Mouse (Mus musculus) v-Abl transformed pro-B cells (cell line): ENCODE data around the gene Mroh3.

Source experiments
- in situ Hi-C, 2 experiments: fragments of 400-800 bp; cut with MboI; formaldehyde crosslinking; loops; one replicate each; pipeline ENCODE4 v1.15.1; 2025; ENCODE audit not compliant: unreplicated experiment in 2 of 2

Mroh3 gene

DNA sequence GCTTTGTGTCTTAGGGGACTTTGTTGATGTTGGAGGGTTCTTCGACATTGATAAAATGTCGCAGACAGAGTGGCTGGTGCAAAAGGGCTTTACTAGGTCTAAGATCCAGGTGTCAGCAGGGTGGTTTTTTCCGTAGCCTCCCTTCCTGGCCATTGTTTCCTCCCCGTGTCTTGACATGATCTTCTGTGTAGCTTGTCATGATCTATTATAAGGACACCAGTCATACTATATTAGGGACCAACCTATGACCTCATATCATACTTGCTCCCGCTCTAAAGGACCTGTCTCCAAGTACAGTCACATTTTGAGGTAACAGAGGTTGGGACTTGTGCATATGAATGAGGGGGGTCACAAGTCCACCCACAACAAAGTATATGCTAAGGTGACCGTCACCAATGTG lies 51.7 kb downstream of the Mroh3 start:
- in situ Hi-C loops = no loop called here

DNA sequence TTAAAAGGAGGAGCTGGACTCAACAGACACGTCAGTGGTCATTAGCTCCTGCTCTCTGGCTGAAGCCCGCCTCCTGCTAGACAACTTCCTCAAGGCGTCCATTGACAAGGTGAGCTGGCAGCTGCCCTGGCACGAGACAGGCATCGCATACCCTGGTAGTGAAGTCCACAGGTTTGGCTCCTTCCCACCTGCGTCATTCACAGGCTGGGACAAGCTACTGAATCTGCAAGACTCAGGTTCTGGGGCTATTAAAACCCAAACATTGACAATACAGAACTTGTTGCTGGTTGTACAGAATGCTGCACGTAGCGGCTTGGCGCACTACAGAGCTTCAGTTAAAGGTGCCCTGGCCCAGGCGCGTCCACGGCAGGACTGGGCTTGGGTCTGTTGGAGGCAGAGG lies 52.3 kb downstream of the Mroh3 start:
- in situ Hi-C loops = no loop called here

DNA sequence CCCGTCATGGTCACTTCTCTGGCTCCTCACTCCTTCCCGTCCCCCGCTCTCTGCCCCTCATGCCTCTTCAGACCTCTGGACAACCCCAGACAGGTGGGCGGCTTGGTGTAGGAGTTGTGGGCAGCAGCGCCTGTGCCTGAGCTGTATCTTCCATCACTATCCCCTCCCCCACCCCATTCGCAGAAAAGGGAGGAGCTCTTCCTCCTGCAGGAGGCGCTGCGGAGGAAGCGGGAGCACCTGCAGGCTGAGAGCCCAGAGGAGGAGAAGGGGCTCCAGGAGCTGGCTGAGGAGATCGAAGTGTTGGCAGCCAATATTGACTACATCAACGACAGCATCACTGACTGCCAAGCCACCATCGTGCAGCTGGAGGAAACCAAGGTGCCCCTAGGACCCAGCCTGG lies 52.8 kb downstream of the Mroh3 start:
- in situ Hi-C loops = no loop called here

DNA sequence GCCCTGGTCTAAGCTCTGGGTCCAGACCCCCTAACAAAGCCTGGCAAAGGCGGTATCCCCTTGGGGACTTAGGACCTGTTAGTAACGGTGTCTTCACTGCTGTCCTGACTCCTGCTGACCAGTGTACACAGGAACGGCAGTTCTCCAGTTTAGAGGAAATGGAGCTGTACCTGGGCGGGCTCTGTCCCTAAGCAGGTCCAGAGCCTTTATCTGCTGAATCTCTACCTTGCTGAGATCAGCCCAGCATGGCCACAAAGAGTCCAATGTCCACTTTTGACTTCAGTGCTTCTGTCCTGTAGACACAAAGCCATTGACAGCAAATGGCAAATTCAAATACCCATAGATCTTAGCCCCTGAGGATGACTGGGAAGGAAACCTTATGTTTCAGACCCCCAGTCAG lies 55.7 kb downstream of the Mroh3 start:
- in situ Hi-C loops = no loop called here

DNA sequence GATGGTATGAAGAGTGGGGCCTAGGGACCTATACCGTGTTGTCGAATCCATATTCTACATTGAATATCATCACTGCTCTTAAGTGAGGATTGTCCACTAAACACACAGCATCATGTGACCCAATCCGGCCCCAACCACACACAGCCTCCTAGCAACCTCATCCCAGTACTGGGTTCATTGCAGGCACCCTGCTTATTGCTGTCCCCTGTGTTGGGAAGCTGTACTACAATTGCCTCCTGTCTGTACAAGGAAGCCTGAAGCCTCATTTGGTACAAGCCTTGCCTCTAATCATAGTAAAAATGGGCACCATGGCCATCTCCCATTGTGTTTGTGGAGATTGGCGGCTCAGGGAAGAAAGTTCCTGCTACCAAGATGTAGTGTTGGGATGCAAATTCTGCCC lies 56.3 kb downstream of the Mroh3 start:
- in situ Hi-C loops = no loop called here

DNA sequence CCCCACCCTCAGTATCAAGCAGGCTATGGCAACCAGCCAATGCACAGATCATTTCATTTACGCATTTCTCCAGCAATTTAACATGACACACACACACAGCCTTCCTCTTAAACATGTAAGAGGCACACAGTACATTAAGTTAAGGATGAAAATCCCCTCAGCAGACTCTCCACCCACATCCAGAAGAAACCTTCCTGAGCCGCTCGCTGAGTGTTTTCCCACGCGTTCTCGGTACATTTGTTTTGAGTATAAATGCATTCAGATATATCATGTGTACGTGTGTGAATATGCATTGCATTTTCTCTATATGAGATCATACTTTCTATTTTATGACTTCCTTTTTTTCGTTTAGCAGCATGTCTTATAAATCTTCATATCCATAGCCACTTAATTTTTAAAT lies 61.3 kb downstream of the Mroh3 start:
- in situ Hi-C loops = no loop called here

DNA sequence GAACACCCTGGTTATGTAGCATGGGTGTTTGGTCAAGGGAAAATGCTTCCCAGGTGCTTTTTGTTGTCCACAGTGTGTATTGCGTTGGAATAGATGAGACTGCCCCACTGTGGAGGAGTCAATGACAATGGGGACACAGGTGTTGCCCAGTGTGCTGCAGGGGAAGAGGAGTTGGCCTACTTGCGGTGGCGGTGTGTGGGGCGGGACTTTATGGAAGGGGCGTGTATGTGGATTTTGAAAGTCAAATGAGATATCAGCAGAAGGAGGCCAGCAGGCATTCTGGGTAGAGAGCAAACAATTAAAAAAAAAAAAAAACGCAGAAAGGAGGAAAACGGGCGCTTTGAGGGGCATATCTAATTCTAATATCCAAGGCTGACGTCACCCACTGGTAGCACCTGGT lies 62.9 kb downstream of the Mroh3 start:
- in situ Hi-C loops = loop anchor here in 1 of 2 experiments (25.0 kb wide), 1 partner anchor 1738 kb away; no protein-coding TSS in a partner anchor

DNA sequence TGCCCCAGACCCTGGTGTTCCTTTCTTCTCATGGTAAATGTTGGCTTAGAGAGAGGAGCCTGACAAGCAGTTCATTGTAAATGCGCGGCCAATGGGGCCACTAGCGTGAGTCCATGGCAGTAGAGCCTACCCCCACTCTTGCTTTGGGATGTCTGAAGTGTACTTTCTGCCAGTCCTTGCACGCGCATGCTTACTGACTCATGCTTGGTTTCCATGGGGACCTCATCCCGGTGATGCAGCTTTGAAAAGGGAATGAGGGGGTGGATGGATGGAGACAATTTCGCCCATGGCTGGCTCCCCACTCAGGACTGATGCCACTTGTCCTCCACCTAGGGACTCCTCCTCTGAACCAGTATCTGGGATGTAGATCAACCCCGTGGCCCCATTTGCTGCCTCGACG lies 69.1 kb downstream of the Mroh3 start:
- in situ Hi-C loops = loop anchor here in 1 of 2 experiments (25.0 kb wide), 1 partner anchor 1744 kb away; no protein-coding TSS in a partner anchor

DNA sequence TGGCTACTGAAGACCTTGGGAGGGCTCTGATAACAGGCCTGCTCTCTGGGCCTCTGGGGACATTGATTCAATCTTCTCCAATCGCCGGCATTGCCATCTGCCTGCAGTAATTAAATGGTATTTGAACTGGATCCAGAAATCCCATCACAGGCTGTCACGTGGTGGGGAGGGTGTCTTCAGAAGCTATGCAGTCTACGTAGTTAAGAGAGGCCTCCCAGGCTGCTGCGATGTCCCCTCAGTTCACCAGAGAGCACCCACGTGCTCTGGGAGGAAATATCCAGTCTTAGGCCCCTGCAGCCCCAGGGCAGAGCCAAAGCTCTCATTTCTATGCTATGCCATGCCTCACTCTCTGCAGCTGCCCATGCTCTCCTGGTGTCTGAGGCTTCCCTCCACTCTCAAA lies 70.3 kb downstream of the Mroh3 start:
- in situ Hi-C loops = loop anchor here in 1 of 2 experiments (25.0 kb wide), 1 partner anchor 1745 kb away; no protein-coding TSS in a partner anchor

DNA sequence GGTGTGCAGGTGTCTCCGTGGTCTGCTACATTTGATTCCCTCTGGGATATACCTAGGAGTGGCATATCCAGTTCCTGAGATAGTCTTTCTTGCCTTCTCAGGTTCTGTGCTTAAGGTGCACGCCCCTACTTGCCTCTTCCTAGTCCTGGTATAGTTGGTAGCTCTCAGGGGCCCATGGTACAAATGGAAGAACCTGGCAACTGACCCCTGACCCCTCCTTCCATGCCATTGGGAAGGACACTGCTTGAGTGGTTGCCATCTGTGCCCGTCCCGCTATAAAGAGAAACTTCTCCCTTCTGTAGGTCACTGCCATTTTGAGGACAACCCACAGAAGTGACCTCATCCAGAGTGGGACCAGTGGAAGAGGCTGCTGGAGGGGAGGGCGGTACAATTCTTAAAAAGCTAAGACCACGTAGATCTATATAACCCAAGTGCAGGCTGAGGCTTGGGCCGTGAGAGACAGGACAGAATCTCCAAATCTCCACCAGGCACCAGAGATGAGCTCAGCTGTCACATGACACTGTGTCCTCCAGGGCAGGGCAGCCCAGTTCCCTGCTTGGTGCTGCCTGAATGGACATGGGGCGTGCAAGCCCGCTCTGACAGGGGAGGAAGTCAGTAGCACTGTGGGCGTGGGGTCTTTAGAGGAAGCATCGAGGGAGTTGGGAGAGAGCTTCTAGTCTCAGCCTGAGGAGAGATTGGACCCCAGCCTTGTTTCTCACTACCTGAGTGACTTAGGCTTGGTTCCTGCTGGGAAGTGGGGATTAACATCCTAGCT lies 71.3 kb downstream of the Mroh3 start:
- in situ Hi-C loops = loop anchor here in 1 of 2 experiments (25.0 kb wide), 1 partner anchor 1746 kb away; no protein-coding TSS in a partner anchor

DNA sequence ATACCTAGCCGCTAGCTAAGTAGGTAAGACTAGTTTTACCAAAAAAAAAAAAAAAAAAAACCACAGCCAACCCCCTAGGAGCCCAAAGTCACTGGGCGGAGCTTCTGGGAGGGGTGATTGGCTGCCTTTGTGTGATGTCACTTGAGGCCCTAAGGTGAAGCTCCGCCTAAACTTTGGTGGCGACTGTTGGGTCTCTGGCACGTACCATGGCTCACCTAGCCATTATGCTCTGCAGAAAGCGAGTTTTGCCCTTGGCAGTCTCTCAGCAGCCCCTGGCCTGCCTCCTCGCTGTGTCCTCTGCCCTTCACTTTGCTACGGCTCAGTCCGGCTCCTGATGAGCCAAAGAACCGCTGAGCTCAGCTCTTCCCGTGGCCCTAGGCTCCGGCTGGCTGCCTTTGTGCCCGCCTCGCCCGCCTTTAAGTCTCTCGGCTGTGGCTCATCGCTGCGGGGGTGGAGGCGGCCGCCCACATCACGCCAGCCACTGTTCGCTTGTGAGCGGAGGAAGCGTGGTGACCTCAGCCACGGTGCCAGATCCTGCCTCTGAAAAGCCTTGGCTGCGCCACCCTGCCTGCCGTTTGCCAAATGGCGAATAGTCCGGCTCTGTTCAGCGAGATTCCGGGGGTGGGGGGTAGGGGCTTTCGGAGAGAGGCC lies 72.5 kb downstream of the Mroh3 start:
- in situ Hi-C loops = loop anchor here in 1 of 2 experiments (25.0 kb wide), 1 partner anchor 1747 kb away; no protein-coding TSS in a partner anchor

DNA sequence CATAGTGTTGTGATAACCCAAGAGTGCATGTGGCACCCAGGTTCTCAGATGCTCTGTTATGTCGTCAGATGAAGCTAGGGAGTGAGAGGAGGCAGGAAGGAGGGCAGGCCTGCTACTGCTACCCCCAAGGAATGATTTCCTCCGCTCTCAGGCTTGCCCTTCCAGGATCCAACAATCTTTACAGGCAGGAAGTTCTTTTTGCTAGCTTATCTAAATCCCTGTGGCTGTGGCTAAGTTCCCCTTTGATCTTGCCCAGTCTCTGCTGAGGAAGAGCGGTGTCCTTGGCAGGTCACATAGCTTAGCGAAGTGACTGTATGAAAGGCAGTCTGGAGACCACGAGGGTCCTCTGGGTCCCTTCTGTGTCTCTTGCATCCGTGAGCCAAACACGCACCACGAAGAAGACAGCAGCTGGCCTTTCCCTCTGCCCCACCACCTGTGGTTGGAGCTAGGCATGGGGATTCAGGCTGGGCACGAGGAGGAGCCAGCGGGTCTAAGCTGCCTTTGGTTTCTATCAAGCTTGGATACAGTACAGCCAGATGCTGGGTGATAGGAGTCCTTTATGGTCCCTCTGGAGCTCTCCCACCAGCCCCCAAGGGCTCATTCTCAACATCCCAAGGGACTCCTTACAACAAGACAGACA lies 74.3 kb downstream of the Mroh3 start:
- in situ Hi-C loops = loop anchor here in 1 of 2 experiments (25.0 kb wide), 1 partner anchor 1749 kb away; no protein-coding TSS in a partner anchor

DNA sequence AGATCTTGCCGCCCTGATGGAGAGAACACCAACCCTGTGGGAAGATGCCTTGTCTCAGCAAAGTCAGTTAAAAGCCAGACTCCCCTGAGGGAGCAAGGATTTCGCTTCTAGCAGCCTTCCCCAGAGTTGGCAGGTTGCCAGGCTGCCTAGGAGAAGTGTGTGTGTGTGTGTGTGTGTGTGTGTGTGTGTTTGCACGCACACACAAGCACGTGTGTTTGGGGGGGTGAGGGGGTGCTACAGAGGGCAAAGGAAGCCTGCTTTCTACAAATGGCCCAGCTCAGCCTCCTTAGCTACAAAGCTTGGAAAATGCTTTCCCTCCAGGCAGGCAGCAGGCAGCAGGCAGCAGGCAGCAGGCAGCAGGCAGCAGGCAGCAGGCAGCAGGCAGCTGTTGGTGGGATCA lies 75.1 kb downstream of the Mroh3 start:
- in situ Hi-C loops = loop anchor here in 1 of 2 experiments (25.0 kb wide), 1 partner anchor 1750 kb away; no protein-coding TSS in a partner anchor

DNA sequence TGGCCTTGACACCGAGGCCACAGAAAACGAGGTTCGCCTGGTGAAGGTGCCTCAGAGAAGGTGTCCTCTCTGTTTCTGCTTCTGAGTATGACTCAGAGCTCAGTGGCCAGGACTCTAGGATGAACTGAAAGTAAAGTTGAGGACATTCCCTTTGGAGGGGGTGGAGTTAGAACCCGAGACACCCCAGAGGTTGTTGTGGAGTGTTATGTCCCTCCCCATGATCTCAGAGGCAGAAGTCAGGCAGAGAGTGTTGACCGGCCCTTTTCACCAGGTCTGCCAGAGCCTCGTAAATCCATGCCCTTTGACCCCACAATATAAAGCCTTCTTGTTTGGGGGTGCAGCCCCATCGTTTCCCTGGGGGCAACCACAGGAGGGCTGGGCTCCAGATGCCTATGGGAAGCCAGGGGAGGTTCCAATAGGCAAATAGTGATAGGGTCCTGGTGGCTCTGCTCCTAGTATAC lies 75.5 kb downstream of the Mroh3 start:
- in situ Hi-C loops = loop anchor here in 1 of 2 experiments (25.0 kb wide), 1 partner anchor 1750 kb away; no protein-coding TSS in a partner anchor

DNA sequence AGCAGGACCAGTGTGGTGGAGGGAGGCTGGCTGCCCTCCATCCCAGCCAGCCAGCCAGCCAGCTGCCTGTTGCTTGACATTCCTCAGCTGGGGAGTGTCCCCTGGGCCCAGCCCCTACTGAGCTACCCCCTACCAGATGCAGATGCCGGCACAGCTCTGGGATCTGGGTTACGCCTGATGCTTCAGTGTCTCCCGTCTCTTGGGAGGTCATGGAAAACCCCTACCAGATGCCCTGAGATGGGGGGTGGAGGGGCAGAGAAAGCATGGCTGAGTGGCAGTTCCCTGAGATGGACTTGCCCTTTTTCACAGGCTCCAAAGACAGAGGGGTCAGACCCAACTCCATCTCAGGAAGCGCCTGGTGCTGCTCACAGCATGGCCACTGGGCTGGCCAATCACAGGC lies 76.1 kb downstream of the Mroh3 start:
- in situ Hi-C loops = loop anchor here in 1 of 2 experiments (25.0 kb wide), 1 partner anchor 1751 kb away; no protein-coding TSS in a partner anchor

DNA sequence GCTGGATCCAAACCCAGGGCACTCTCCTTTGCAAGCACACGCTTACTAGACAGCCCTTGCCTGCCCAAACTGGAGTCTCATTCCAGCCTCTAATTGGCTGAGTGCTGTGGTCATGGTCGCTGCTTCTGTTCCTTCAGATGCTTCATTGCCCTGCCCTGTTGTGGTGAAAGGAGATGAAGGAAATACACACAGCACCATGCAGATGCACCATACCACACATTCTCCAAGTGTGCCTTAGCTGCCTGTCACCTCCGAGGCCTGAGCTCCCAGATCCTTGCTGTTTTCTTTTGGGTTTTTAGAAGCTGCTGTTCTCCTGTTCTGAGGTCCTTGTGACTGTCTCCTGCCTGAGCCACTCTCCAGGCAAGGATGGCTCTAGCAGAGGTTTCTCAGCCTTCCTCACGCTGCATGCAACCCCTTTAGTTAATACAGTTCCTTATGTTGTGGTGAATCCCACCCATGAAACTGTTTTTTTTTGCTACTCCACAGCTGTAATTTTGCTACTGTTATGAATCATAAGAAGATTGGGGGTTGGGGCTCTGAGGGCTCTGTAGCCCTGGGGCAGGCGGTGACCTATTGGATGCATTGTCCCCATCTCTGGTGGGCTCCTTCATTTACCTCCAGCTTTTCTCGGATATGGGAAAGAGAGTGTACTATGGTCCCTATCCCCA lies 76.7 kb downstream of the Mroh3 start:
- in situ Hi-C loops = loop anchor here in 1 of 2 experiments (25.0 kb wide), 1 partner anchor 1751 kb away; no protein-coding TSS in a partner anchor

DNA sequence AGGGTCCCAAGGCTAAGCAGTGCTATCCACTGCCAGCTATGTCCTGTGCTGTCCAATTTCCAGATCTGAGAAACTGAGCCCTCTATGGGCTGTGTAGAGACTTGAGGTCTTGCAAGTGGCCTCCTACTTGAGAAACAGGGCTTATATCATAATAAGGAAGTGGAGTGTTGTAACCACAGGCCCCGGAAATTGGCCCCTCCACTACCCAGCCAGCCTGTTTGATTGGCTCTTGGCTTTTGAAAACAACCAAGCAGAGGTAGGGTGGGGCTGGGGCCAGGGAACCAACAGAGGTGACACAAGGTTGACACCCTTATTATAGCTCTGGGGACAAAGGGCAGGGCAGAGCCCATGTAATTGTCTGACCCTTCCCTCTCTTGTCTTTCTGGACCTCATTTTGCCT lies 77.6 kb downstream of the Mroh3 start:
- in situ Hi-C loops = loop anchor here in 1 of 2 experiments (25.0 kb wide), 1 partner anchor 1752 kb away; no protein-coding TSS in a partner anchor

DNA sequence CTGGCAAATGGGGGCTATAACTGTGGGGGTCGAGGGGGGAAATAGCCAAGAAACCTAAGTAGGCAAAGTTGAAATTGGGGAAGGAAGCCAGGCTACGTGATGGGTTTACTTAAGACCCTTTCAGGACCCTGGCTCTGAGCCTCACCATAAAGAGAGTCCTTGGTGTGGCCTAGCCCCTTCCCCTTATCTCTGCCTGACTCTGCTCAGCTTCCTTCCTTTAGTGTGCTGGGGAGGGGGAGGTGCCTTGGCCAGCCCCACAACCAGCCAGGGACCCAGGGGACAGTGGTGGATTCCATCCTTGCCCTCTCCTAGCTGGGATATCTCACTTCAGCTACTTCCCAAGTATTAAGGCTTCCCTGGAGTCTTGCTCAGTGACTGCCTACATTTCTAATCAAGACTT lies 78.1 kb downstream of the Mroh3 start:
- in situ Hi-C loops = loop anchor here in 1 of 2 experiments (25.0 kb wide), 1 partner anchor 1753 kb away; no protein-coding TSS in a partner anchor

DNA sequence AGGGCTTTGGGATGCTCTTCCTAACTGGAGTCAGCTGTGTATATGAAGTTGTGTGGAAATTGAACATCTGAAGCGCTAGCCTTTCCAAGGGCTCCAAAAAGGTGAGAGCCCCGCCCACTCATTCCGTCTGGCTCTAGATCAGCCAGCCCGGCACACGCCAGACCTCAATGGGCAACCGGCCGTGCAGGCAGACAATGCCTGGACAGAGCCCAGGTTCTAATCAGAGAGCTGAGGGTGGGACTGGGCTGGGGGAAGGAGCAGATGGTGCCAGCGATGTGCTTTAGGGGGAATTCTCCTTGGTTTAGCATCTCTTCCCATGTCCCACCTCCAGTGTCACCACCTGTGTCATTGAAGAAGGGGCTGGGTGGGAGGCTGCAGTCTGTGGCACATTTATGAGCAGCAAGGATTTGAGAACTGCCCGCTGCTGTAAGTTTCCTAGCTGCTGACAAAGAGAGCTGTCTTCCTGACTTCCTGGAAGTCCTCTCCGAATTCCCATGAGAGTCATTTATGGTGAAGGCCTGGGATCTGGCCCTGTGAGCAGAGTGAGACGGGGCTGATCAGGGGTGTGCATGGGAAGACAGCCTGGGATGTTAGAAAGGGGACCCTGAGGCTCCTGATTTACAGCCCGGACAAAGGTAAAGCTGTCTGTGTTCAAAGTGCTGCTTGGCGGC lies 78.9 kb downstream of the Mroh3 start:
- in situ Hi-C loops = loop anchor here in 1 of 2 experiments (25.0 kb wide), 1 partner anchor 1754 kb away; no protein-coding TSS in a partner anchor
